Mouse (Mus musculus) inflammation-experienced regulatory T-cells, adult 6 months (primary cell): ENCODE measurements around the gene Alox12. TPM values are rescaled to one million over a fixed set of nuclear protein-coding genes. Genes with fewer than 3 reads are reported as not detected.

Source experiments
- ATAC-seq: one replicate; pipeline ENCODE4 v1.8.0; 2017
- polyA plus RNA-seq, 3 experiments: library from polyadenylated mRNA; unstranded; fragments of 100-300 nt; shearing (Covaris generic); gene quantifications; one replicate each; pipeline ENCODE4 v1.2.1; 2017

The Alox12 gene
- under 1 TPM in 1 of 3 experiments, not detected in 2; 0.47 TPM for polyA plus RNA-seq

GRCm38 (mm10) chr11:70254931-70255531, at the start of gene Alox12:
TSS of gene Alox12 (minus strand) at chr11:70255353.
- ATAC-seq: no peak

- ATAC-seq: no peak
Measured at GRCm38 (mm10) chr11:70302293-70302692, 47.1 kb upstream of the Alox12 start.

DNA sequence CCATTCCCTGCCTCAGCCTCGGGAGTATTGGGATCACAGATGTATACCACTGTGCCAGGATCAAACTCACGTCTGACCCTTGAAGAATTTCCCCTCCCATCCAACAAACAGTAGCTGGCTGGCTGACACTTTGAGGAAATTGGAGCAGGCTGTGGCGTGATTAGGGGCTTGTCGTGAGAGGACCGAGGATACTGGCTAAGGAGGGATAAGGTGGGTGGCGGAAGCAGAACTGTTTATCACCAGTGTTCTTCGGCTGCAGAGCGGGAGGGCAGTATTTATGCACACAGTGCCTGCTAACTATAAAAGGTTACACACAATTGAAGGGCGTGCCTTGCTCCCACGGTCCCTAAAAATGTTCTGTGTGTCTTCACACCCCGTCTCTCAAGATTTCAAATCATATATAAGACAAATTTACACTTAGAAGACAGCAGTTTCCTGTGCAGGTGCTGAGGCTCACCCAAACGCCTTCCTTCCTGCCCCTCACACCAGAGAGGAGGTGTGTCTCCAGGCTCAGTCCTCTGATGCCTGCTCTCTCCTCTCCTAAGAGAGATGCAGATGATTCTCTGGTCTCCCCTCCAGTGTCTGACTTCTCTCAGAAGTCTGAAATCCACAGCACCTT, 42.8 kb upstream of the Alox12 start:
- peak; percentile 64 for ATAC-seq

DNA sequence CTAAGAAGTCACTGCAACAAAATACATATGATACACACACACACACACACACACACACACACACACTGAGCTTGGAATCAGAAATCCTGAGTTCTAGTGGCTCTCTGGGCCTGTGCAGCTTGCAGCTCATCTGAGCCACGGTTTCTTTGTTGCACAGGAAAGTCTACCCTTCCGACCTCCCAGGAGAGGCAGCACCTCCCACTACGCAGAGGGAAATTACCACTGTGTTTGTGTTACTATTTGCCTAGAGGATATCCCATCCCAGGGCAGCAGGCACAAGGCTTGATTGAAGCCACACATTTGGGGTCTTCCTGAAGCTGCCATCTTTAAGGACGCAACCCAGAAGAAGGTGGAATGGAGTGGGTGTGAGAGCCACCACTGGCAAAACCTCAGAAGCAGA, 42.3 kb upstream of the Alox12 start:
- ATAC-seq: no peak

GRCm38 (mm10) chr11:70293881-70294280, 38.7 kb upstream of the Alox12 start:
- ATAC-seq: no peak

DNA sequence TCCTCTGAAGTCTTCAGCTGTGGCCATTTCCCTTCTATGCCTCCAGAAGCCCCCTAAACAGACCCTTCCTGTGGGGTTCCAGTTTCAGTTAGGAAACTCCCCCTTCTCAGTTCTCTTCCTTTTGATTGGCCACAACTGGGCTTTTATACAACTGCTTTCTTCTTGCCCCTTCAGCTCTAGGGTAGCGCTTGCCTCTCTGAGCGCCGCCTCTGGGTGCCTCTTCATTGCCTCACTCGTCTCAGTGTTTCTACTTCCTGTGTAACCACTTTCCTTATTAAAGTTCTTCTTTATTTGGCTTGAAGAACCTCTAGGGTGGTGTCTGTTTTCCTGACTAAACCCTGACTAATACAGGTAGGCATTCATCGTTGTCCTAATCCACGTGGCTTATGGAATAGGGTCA, 36.1 kb upstream of the Alox12 start:
- ATAC-seq: no peak

DNA sequence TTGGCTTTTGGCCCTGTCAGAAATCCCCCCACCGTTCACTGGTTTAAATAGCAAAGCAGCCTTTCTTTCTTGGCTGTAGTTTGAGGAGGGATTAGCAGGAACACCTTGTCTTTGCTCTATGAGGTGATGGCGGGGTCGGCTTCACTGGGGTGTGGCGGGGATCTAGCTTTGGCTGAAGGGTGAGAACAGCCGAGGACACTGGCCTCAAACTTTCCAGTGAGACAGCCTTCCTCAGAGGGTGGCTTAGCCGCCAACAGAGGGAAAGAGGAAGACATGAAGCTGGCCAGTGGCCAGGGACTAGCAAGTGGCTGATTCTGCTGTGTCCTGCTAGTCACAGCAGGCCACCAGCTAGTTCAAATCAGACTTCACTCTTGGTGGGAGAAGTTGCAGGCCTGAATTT, 34.1 kb upstream of the Alox12 start:
- ATAC-seq: no peak

DNA sequence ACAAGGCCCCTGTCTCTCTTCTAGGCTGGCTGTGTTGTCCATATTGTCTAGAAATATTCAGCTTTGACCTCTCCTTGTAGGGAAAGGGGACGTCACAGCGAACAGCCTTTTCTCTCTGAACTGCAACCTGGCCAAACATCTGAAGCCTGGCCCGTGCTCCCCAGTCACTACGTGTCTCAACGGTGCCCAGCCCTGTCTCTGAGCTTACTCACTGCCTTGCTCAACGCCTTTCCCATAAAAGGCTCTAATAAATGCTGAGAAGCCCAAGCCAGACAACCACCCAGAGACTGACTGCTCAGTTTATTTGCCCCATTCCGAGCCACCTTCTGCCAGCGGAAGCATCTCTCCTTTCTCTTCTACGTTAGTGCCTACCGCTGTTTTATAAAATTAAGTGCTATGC, 32.9 kb upstream of the Alox12 start:
- ATAC-seq: no peak

DNA sequence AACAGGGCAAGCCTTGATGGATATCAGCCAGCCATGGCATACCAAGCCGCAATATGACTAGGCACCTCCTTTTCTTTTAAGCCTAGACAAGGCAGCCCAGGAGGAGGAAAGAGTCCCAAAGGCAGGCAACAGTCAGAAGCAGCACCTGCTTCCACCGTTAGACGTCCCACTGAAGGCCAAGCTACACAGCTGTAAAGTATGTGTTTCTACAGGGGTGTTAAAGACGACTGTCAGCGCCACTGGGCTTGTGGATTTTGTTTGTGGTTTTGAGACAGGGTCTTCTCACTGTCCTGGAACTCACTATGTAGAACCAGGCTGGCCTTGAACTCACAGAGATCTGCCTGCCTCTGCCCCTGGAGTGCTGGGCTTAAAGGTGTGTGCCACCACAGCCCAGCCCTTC, 30.5 kb upstream of the Alox12 start:
- no peak for ATAC-seq

- ATAC-seq: no peak
Measured at GRCm38 (mm10) chr11:70284757-70285156, 29.6 kb upstream of the Alox12 start.

DNA sequence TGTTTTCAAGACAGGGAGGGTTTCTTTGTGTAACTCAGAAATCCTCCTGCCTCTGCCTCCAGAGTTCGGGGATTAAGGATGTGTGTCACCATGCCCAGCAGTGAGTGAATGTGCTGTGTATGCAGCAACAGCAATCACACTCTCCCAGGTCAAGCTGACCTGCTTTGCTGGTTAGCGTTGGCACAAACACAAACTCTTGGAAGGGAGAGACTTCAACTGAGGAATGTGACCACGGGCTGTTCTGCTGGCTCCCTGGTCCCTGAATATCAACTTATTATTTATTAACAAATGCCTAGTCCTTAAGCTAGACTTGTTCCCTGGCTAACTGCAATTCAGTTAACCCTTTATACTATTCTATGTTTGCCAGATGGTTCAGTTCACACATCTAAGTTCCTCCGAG, 28.5 kb upstream of the Alox12 start:
- ATAC-seq: no peak

DNA sequence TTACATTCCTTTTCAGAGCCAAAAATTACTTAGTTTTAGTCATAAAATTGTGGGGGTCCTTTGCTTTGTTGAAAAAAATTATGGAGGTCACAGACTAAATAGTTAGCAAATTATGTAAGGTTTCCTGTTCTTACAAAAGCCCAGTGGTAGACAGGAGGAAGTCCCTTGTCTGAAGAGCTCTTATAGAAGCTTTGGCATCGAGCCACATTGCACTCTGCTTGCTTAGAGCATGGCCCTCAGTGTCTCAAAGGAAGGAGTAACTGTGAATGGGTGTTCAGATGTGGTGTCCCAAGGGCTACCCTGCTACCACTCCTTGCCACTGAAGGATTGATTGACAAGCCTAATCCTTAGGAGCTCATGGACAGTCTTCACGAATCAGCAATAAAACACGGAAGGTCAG, 25.3 kb upstream of the Alox12 start:
- peak; percentile 43 for ATAC-seq

GRCm38 (mm10) chr11:70278961-70279360, 23.8 kb upstream of the Alox12 start:
- no peak for ATAC-seq

- ATAC-seq: peak; percentile 74
Measured at GRCm38 (mm10) chr11:70271641-70272040, 16.5 kb upstream of the Alox12 start.

GRCm38 (mm10) chr11:70266405-70266804, 11.3 kb upstream of the Alox12 start:
- ATAC-seq: no peak

GRCm38 (mm10) chr11:70265819-70266218, 10.7 kb upstream of the Alox12 start:
- ATAC-seq: no peak

DNA sequence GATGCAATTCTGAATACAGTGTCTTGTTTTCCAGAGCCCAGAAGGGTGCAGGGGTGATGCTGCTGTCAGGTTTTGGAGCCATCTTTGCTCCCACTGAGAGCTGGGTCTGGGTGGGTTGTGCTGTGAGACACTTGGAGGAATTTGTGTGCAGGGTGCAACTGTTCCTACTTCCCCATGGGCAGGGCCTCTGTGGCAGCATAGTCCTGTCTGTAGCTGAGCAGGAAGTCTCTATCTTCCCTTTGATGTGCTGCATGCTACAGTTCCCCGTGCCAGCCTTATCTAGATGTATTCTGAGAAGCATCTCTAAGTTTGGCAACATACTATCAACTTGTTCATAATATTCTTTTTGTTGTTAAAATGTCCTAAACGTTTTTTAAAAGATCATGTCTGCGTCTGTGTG, 10.1 kb upstream of the Alox12 start:
- peak; percentile 82 for ATAC-seq

- no peak for ATAC-seq
Measured at GRCm38 (mm10) chr11:70259035-70259434, 3.9 kb upstream of the Alox12 start.

- no peak for ATAC-seq
Measured at GRCm38 (mm10) chr11:70254337-70254736, 816 bp downstream of the Alox12 start.

DNA sequence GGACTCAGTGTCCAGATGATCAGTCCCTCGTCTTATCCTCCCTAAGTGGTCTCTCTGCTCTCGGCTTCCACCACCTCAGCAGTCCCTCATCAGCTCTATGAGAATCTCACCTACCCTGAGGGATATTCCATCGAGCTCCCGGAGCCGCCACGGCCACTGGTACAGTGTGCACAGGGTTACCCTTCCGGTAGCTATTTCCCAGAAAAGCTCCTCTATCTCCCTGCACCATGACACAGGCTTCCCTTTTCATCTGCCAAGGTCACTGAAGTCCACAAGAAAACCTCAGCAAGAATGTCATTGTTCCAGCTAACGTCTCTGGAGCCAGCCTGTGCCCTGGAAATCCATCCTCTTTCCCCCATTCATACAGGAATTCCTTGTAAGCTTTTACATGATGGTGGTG, 3.3 kb downstream of the Alox12 start:
- no peak for ATAC-seq

DNA sequence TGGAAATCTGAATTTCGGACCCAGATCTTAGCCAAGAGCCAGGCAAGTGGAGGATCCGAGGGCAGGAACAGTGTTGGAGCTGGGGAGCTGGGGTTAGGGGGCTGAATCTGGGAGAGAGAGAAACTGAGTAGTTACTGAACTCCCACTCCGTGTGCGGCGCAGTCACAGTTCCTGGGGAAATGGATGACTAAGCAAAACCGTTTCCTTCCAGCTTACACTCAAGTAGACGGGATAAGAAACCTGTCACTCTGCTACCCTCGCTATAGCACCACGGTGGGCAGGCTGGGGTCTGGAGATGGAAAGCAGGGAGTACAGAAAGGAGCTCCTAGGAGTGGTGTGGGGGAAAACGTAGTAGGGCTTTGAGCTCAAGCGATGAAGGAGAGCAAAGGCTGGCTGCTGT, 5.0 kb downstream of the Alox12 start:
- ATAC-seq: no peak

- no peak for ATAC-seq
Measured at GRCm38 (mm10) chr11:70247136-70247845, 7.9 kb downstream of the Alox12 start.

- no peak for ATAC-seq
Measured at GRCm38 (mm10) chr11:70242591-70242990, 12.6 kb downstream of the Alox12 start.
